Mouse (Mus musculus): ENCODE measurements around the gene Chst14. TPM values are rescaled to one million over a fixed set of nuclear protein-coding genes. Genes with fewer than 3 reads are reported as not detected.

Gene Chst14
- 3.5 TPM in 2 replicates for polyA plus RNA-seq (2012; rRNA removed)

GRCm38 (mm10) chr2:118926361-118926997 lies at the start of gene Chst14:
Gene Chst14, plus strand, starts transcription at chr2:118926496.

GRCm38 (mm10) chr2:118899981-118900825 lies 26.1 kb upstream of the Chst14 start, which contains the start of gene Bahd1:
Gene Bahd1, plus strand, starts transcription at chr2:118900377.

Other genes starting within 250 kb of the Chst14 start
- gene Ankrd63, start 222.5 kb upstream of the Chst14 start, polyA plus RNA-seq (2012; rRNA removed): 0.05 and 0.07 TPM in 2 replicates
- gene Plcb2, start 198.1 kb upstream of the Chst14 start, polyA plus RNA-seq (2012; rRNA removed): 2.8 and 3.7 TPM in 2 replicates
- gene Inafm2, start 180.7 kb upstream of the Chst14 start, polyA plus RNA-seq (2012; rRNA removed): 5.4 and 6.3 TPM in 2 replicates
- gene Ccdc9b, start 163.8 kb upstream of the Chst14 start, polyA plus RNA-seq (2012; rRNA removed): 0.38 and 0.41 TPM in 2 replicates
- 0.08 TPM in 1 of 2 replicates, not detected in the other for gene Phgr1, start 153.7 kb upstream of the Chst14 start, polyA plus RNA-seq (2012; rRNA removed)
- gene Disp2, start 146.8 kb upstream of the Chst14 start, polyA plus RNA-seq (2012; rRNA removed): 0.18 and 0.23 TPM in 2 replicates
- gene Knstrn, start 112.5 kb upstream of the Chst14 start, polyA plus RNA-seq (2012; rRNA removed): 53.8 and 63.8 TPM in 2 replicates
- 22.6 and 25.5 TPM in 2 replicates for gene Ivd, start 64.5 kb upstream of the Chst14 start, polyA plus RNA-seq (2012; rRNA removed)
- 4.4 and 5.5 TPM in 2 replicates for gene Bahd1, start 26.1 kb upstream of the Chst14 start, polyA plus RNA-seq (2012; rRNA removed)
- 6.7 and 7.8 TPM in 2 replicates for gene Ccdc32, start 102.9 kb downstream of the Chst14 start, polyA plus RNA-seq (2012; rRNA removed)
- gene Rpusd2, start 108.3 kb downstream of the Chst14 start, polyA plus RNA-seq (2012; rRNA removed): 3.6 and 4.3 TPM in 2 replicates
- gene Knl1, start 120.6 kb downstream of the Chst14 start, polyA plus RNA-seq (2012; rRNA removed): 7.4 and 8.3 TPM in 2 replicates
- gene Rad51, start 186.3 kb downstream of the Chst14 start, polyA plus RNA-seq (2012; rRNA removed): 24.9 and 28.9 TPM in 2 replicates
- 21.8 and 25.6 TPM in 2 replicates for gene Rmdn3, start 230.5 kb downstream of the Chst14 start, polyA plus RNA-seq (2012; rRNA removed)
- 32.2 and 36.7 TPM in 2 replicates for gene Gchfr, start 241.3 kb downstream of the Chst14 start, polyA plus RNA-seq (2012; rRNA removed)
- 0.01 TPM in 2 replicates for gene Gm14137, start 248.0 kb downstream of the Chst14 start, polyA plus RNA-seq (2012; rRNA removed)